Mouse (Mus musculus) cerebellum, adult 2 months (tissue): ENCODE measurements around the gene Maml3. TPM values are rescaled to one million over a fixed set of nuclear protein-coding genes. Genes with fewer than 3 reads are reported as not detected.

ENCODE experiments used
- DNase-seq, 2 experiments: peaks; one replicate each; pipeline ENCODE4 v3.0.0; 2021
- H3K27ac ChIP-seq: fragments of 200-500 bp; 2 replicates; pipeline ENCODE4 v1.5.1; 2012; ENCODE audit warnings: low read length, control low read depth, inconsistent platforms; ENCODE audit not compliant: insufficient read depth
- H3K27me3 ChIP-seq: fragments of 200-500 bp; 2 replicates; pipeline ENCODE4 v1.6.1; 2012; ENCODE audit warnings: inconsistent platforms, mild to moderate bottlenecking, low read length, moderate library complexity; ENCODE audit not compliant: control insufficient read depth, insufficient read depth
- H3K4me1 ChIP-seq: fragments of 200-500 bp; 2 replicates; pipeline ENCODE4 v1.6.1; 2011; ENCODE audit warnings: low read length; ENCODE audit not compliant: control insufficient read depth, insufficient read depth
- H3K4me3 ChIP-seq: fragments of 200-500 bp; replicated peaks from 2 replicates; pipeline ENCODE3; 2011; ENCODE audit warnings: mild to moderate bottlenecking, low read depth, low read length, control low read depth; ENCODE audit not compliant: insufficient read depth
- CTCF ChIP-seq: fragments of 200-500 bp; IDR thresholded peaks from 2 replicates; pipeline ENCODE4 v1.5.1; 2011; ENCODE audit warnings: low read depth, mild to moderate bottlenecking, control low read depth, low read length, moderate library complexity, borderline replicate concordance; ENCODE audit not compliant: insufficient read depth
- POLR2A ChIP-seq: fragments of 200-500 bp; IDR thresholded peaks from 2 replicates; pipeline ENCODE4 v1.6.1; 2011; ENCODE audit warnings: low read length, control low read depth, borderline replicate concordance; ENCODE audit not compliant: insufficient read depth
- WGBS: fragments of 180-500 bp; shearing (Covaris S2); methylation state at CpG from one replicate; pipeline ENCODE4 v1.1.7; 2018; 5-methylcytosine and 5-hydroxymethylcytosine counted together
- polyA plus RNA-seq: library from polyadenylated mRNA; depleted of rRNA; stranded (reverse); fragments of >200 nt; gene quantifications from 2 replicates; pipeline ENCODE4 v1.2.3, GENCODE M21; 2012

The Maml3 gene
- polyA plus RNA-seq, 1 experiment, result 6.5 TPM

GRCm38 (mm10) chr3:51841598-51841997 lies 263.3 kb downstream of the Maml3 start:
- Histone ChIP-seq H3K27ac (no peak overlapping the region), H3K4me1 (peaks cover 3% of the 10 kb centered on the region), H3K4me3 (no peak overlapping the region), H3K27me3 (no peaks in the 10 kb centered on the region)
- 71% methylated on average over 12 of the region's 12 CpGs for WGBS
- TF ChIP-seq CTCF, result no peak
- no peak for TF ChIP-seq POLR2A
- DNase-seq, result no peak

GRCm38 (mm10) chr3:51841177-51841576 lies 263.7 kb downstream of the Maml3 start:
- WGBS, result 64% methylated on average over 6 of the region's 6 CpGs
- H3K27me3 ChIP-seq, result no peaks in the 10 kb centered on the region
- H3K4me1 ChIP-seq, result peaks cover 3% of the 10 kb centered on the region
- no peak overlapping the region for H3K27ac ChIP-seq
- DNase-seq, result no peak
- H3K4me3 ChIP-seq, result no peak overlapping the region
- TF ChIP-seq CTCF (no peak), POLR2A (no peak)

GRCm38 (mm10) chr3:51840095-51840805 lies 264.6 kb downstream of the Maml3 start:
- Histone ChIP-seq H3K27me3 (no peaks in the 10 kb centered on the region), H3K4me3 (no peak overlapping the region), H3K4me1 (peaks cover 3% of the 10 kb centered on the region), H3K27ac (no peak overlapping the region)
- 90% methylated on average over 13 of the region's 13 CpGs for WGBS
- TF ChIP-seq CTCF, result no peak
- no peak for DNase-seq

GRCm38 (mm10) chr3:51839353-51839715 lies 265.5 kb downstream of the Maml3 start:
- Histone ChIP-seq H3K4me3 (no peak overlapping the region), H3K4me1 (peaks cover 3% of the 10 kb centered on the region), H3K27me3 (no peaks in the 10 kb centered on the region), H3K27ac (no peak overlapping the region)
- no peak for DNase-seq
- 92% methylated on average over 5 of the region's 5 CpGs for WGBS
- TF ChIP-seq POLR2A (no peak), CTCF (no peak)

GRCm38 (mm10) chr3:51838696-51839352 lies 266.1 kb downstream of the Maml3 start:
- H3K27ac ChIP-seq, result no peak overlapping the region
- H3K27me3 ChIP-seq, result no peaks in the 10 kb centered on the region
- peaks cover 3% of the 10 kb centered on the region for H3K4me1 ChIP-seq
- WGBS, result 88% methylated on average over 5 of the region's 5 CpGs
- TF ChIP-seq POLR2A (no peak), CTCF (no peak)
- no peak for DNase-seq
- H3K4me3 ChIP-seq, result no peak overlapping the region

- Histone ChIP-seq H3K27me3 (no peaks in the 10 kb centered on the region), H3K27ac (no peak overlapping the region), H3K4me1 (peaks cover 13% of the 10 kb centered on the region), H3K4me3 (no peak overlapping the region)
- TF ChIP-seq CTCF, result no peak
- TF ChIP-seq POLR2A, result no peak
- DNase-seq, result no peak
- 43% methylated on average over 15 of the region's 15 CpGs for WGBS
Observed at GRCm38 (mm10) chr3:51832985-51833384, 271.9 kb downstream of the Maml3 start.

- no peak for TF ChIP-seq CTCF
- TF ChIP-seq POLR2A, result no peak
- Histone ChIP-seq H3K27ac (no peak overlapping the region), H3K27me3 (no peaks in the 10 kb centered on the region), H3K4me1 (peaks cover 14% of the 10 kb centered on the region), H3K4me3 (no peak overlapping the region)
- WGBS, result 65% methylated on average over 9 of the region's 9 CpGs
- DNase-seq, result no peak
Observed at GRCm38 (mm10) chr3:51830821-51831429, 274.0 kb downstream of the Maml3 start.

GRCm38 (mm10) chr3:51825530-51825929 lies 279.3 kb downstream of the Maml3 start:
- Histone ChIP-seq H3K27me3 (no peaks in the 10 kb centered on the region), H3K4me3 (no peak overlapping the region), H3K27ac (no peak overlapping the region), H3K4me1 (peaks cover 26% of the 10 kb centered on the region)
- no peak for DNase-seq
- 90% methylated on average over 10 of the region's 10 CpGs for WGBS
- TF ChIP-seq CTCF (no peak), POLR2A (no peak)
